Mouse (Mus musculus): Measurements from ENCODE around the gene Dcaf4. TPM values are rescaled to one million over a fixed set of nuclear protein-coding genes. Genes with fewer than 3 reads are reported as not detected.

The Dcaf4 gene
- total RNA-seq, 2 experiments from 2014 or later, result 3.0 to 3.8 TPM

Other genes with a start within 250 kb of the Dcaf4 start
- 40.7 and 45.0 TPM in 2 replicates for gene Dpf3, start 32.8 kb upstream of the Dcaf4 start, total RNA-seq (2015; ENCODE audit: low replicate concordance)
- gene Dpf3, start 32.8 kb upstream of the Dcaf4 start, total RNA-seq (2017; ENCODE audit: low replicate concordance), result 152 and 194 TPM in 2 replicates
- gene Zfyve1, start 76.8 kb downstream of the Dcaf4 start, total RNA-seq (2015; ENCODE audit: low replicate concordance), result 9.4 and 13.0 TPM in 2 replicates
- 34.5 and 42.1 TPM in 2 replicates for gene Zfyve1, start 76.8 kb downstream of the Dcaf4 start, total RNA-seq (2017; ENCODE audit: low replicate concordance)
- 227 and 278 TPM in 2 replicates for gene Rbm25, start 110.8 kb downstream of the Dcaf4 start, total RNA-seq (2015; ENCODE audit: low replicate concordance)
- gene Rbm25, start 110.8 kb downstream of the Dcaf4 start, total RNA-seq (2017; ENCODE audit: low replicate concordance), result 216 and 257 TPM in 2 replicates
- gene Psen1, start 167.7 kb downstream of the Dcaf4 start, total RNA-seq (2015; ENCODE audit: low replicate concordance), result 25.6 and 32.8 TPM in 2 replicates
- 20.8 and 24.3 TPM in 2 replicates for gene Psen1, start 167.7 kb downstream of the Dcaf4 start, total RNA-seq (2017; ENCODE audit: low replicate concordance)
- not detected in 2 replicates for gene Papln, start 243.2 kb downstream of the Dcaf4 start, total RNA-seq (2015; ENCODE audit: low replicate concordance)
- gene Papln, start 243.2 kb downstream of the Dcaf4 start, total RNA-seq (2017; ENCODE audit: low replicate concordance), result not detected in 2 replicates

Data from erythroid progenitor cell, adult 5-6 weeks (primary cell).